Mouse (Mus musculus): ENCODE data around the gene Kdm4c.
"Not testable (repeated sequence)": the region's sequence is repeated elsewhere in the genome, so short reads cannot be mapped to it uniquely, and the experiment has no call there.

Kdm4c gene

DNA sequence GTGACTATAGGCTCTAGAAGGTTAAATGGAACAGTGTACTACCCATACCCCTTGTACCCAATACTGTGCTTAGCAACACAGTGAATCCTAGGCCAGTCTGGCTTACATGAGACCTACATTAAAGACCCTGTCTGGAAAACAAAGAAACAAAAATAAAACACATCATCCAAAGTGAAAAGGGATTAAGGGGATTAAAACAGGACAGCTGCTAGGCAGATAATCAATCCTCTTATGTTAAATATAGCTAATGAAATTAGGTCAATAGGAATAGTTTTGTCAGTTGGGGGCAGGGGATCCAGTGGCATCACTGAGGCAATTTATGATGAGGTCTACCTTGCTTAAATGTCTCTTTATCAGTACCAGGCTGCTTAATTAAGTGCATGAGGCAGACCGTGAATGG, at the start of gene Kdm4c:
Gene Kdm4c (plus strand): TSS at position 322 of the 400 bp plus-strand sequence.
- DNase-seq (ENCODE audit: low spot score in 2 of 2): no peak

GRCm38 (mm10) chr4:74201281-74201811, 41.0 kb upstream of the Kdm4c start:
- DNase-seq (ENCODE audit: low spot score in 2 of 2): no peak

- not testable (repeated sequence) for DNase-seq (ENCODE audit: low spot score in 2 of 2)
Measured at GRCm38 (mm10) chr4:74221780-74222179, 20.5 kb upstream of the Kdm4c start.

GRCm38 (mm10) chr4:74222360-74222759, 19.9 kb upstream of the Kdm4c start:
- no peak for DNase-seq (ENCODE audit: low spot score in 2 of 2)

DNA sequence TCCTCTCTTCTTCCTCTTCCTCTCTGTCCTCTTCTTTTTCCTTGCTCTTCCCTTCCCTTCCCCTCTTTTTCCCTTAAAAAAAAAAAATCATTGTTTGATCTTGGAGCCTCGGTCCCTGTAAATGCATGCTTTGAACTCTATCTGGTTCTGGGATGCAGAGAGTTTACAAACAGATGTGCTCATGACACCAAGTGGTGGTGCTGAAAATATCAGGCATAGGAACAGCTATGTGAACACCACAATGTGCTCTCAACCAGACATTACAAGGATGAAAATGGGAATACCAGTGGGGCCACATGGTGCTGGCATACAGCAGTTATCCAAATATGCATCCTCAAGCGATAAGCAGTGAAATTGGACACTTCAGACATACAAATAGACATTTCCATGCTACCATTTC, 18.1 kb upstream of the Kdm4c start:
- DNase-seq (ENCODE audit: low spot score in 2 of 2): no peak

GRCm38 (mm10) chr4:74230994-74231393, 11.3 kb upstream of the Kdm4c start:
- no peak for DNase-seq (ENCODE audit: low spot score in 2 of 2)

GRCm38 (mm10) chr4:74231405-74231804, 10.9 kb upstream of the Kdm4c start:
- peak in 1 of 2 experiments; percentile 45 for DNase-seq (ENCODE audit: low spot score in 2 of 2)

- no peak for DNase-seq (ENCODE audit: low spot score in 2 of 2)
Measured at GRCm38 (mm10) chr4:74233534-74233933, 8.8 kb upstream of the Kdm4c start.

GRCm38 (mm10) chr4:74251348-74252244, 9.3 kb downstream of the Kdm4c start:
- peak; percentile 91 to 95 for DNase-seq (ENCODE audit: low spot score in 2 of 2)

- peak in 1 of 2 experiments; percentile 40 for DNase-seq (ENCODE audit: low spot score in 2 of 2)
Measured at GRCm38 (mm10) chr4:74252245-74253105, 10.2 kb downstream of the Kdm4c start.

DNA sequence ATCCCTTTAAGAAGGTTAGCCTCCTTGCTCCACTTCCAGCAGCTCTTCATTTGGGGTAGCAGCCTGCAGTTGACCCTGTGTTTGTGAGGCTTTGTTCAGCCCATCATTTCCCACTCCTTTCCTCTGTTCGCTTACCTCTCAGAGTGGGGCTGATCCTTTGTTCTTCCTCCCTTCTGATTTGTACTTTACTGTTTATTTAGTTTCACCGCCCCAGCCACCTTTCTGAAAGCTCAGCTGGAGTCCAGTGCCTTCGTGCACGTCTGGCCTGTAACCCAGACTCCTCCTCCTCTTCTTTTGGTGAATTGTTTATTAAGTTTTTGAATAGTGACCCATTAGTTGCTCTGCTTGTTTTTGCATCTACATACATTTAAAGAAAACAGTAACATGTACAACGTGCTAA, 15.6 kb downstream of the Kdm4c start:
- DNase-seq (ENCODE audit: low spot score in 2 of 2): no peak

- DNase-seq (ENCODE audit: low spot score in 2 of 2): no peak
Measured at GRCm38 (mm10) chr4:74258538-74258937, 16.2 kb downstream of the Kdm4c start.

GRCm38 (mm10) chr4:74259331-74259730, 17.0 kb downstream of the Kdm4c start:
- DNase-seq (ENCODE audit: low spot score in 2 of 2): no peak

DNA sequence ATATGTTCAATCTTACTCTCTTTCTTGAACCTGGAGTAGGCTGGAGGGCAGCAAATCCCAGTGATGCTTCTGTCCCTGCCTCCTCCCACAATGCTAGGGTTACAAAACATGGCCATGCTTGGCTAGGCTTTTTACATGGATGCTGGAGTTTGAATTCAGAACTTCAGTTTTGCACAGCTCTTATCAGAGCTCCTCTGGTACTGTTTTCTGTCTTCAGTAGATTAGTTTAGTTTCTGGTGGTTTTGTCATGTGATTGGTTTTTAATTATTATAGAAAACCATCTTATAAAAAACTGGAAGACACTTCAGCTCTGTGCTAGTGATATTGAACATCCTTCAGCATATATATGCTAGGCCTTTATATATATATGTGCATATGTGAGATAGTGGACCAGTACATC, 19.6 kb downstream of the Kdm4c start:
- DNase-seq (ENCODE audit: low spot score in 2 of 2): no peak

DNA sequence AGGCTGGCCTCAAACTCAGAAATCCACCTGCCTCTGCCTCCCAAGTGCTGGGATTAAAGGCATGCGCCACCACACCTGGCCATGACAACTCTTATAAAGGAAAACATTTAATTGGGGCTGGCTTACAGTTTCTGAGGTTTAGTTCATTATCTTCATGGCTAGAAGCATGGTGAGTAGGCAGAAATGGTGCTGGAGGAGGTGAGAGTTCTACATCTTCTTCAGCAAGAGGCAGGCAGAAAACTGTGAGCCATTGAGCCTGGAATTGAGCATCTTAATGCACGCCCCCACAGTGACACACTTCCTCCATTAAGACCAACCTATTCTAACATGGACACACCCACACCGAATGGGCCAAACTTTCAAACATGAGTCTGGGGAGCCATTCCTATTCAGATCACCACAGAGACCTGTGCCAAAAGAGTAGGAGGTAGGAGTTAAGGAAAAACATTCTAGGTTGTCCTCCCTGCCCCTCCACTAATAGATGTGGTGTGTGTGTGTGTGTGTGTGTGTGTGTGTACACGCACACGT, 22.2 kb downstream of the Kdm4c start:
- no peak for DNase-seq (ENCODE audit: low spot score in 2 of 2)

DNA sequence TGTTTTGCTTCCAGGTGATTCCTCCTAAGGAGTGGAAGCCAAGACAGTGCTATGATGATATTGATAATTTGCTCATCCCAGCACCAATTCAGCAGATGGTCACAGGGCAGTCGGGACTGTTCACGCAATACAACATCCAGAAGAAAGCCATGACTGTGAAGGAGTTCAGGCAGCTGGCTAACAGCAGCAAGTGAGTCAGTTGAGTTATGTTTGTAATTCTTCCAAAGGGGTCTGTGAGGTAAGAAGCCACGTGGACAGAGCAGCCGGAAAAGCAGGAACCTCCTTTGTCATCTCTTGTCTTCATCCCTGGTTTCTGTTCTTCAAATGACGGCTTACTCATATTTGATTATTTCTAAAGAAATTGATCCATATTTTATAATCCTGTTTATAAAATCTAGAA, 28.9 kb downstream of the Kdm4c start:
- no peak for DNase-seq (ENCODE audit: low spot score in 2 of 2)

- DNase-seq (ENCODE audit: low spot score in 2 of 2): no peak
Measured at GRCm38 (mm10) chr4:74277486-74277885, 35.2 kb downstream of the Kdm4c start.

DNA sequence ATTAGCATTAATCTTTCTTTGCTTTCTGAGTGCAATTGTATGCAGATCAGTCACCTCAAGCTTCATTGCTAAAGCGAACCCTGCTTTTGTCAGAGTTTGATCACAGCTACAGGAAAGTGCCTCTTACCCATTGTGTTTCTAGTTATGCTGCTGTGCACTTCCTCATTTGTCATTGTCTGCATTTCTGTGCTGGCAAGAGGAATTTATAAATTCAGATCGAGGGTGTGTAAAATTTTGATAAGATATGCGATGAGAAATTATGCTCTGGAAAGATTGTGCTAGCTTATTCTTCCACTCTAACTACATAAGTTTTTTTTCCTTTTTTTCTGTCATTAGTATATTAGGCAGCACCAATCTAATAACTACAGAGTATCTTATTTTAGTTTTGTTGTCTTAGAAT, 37.9 kb downstream of the Kdm4c start:
- DNase-seq (ENCODE audit: low spot score in 2 of 2): no peak

DNA sequence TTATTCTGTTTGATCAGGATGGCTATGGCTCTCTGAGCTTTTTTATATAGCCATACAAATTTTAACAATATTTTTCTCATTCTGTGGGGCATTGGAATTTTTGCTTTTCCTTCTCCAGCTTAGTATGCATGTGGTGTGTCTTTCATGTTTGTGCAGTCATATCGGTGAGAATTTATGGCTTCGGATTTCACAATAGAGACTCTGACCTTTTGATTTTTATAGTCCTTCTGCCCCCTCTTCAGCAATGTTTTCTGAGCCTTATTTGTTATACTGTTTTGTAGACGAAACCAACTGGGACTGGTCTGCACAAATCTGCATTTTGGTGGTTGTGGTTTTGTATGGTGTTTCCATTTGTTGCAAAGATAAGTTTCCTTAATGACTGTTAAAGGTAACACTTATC, 45.6 kb downstream of the Kdm4c start:
- DNase-seq (ENCODE audit: low spot score in 2 of 2): no peak

GRCm38 (mm10) chr4:74294726-74295125, 52.4 kb downstream of the Kdm4c start:
- no peak for DNase-seq (ENCODE audit: low spot score in 2 of 2)

DNA sequence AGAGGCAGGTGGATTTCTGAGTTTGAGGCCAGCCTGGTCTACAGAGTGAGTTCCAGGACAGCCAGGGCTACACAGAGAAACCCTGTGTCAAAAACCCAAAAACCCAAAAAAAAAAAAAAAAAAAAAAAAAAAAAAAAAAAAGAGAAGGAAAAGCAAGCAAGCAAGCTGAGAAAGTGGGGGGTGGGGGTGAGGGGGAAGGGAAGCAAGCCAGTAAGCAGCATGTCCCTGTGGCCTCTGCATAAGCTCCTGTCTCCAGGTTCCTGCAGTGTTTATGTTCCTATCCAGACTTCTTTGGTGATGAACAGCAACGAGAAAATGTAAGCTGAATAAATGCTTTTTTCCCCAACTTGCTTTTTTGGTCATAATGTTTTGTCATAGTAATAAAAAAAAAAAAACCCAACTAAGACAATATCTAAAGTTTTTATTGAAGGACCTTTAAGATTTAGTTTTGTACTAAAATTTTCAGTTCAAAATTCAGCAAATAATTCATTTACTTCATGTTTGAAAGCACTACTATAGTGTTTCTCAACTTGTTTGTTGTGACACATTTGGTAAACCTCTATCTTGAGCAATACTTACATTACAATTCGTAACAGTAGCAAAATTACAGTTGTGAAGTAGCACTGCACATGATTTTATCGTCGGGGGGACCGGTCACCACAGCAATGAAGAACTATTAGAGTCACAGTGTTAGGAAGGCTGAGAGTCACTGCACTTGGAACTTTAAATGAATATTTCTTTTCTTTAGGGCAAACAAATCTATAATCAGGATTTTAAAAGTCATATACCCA, 63.2 kb downstream of the Kdm4c start:
- DNase-seq (ENCODE audit: low spot score in 2 of 2): no peak
